Mouse (Mus musculus) liver, adult 2 months (tissue): Measurements from ENCODE around the gene Hid1. TPM values are rescaled to one million over a fixed set of nuclear protein-coding genes. Genes with fewer than 3 reads are reported as not detected.

Experiments used
- DNase-seq: peaks from one replicate; pipeline ENCODE4 v3.0.0-alpha.2; 2011; ENCODE audit warnings: low read depth, low spot score; ENCODE audit errors: extremely low read depth
- H3K27ac ChIP-seq: fragments of 200-500 bp; replicated peaks from 2 replicates; pipeline ENCODE4 v1.5.1; 2012; ENCODE audit warnings: low read depth, mild to moderate bottlenecking, control low read depth, inconsistent platforms, low read length; ENCODE audit not compliant: insufficient read depth
- H3K27me3 ChIP-seq: fragments of 200-500 bp; 2 replicates; pipeline ENCODE4 v1.6.1; 2012; ENCODE audit warnings: mild to moderate bottlenecking, moderate library complexity, low read length, inconsistent platforms; ENCODE audit not compliant: control insufficient read depth, insufficient read depth
- H3K36me3 ChIP-seq: fragments of 200-500 bp; 2 replicates; pipeline ENCODE4 v1.6.1; 2012; ENCODE audit warnings: low read length, inconsistent platforms; ENCODE audit not compliant: control insufficient read depth, insufficient read depth
- H3K4me1 ChIP-seq: fragments of 200-500 bp; 2 replicates; pipeline ENCODE4 v1.6.1; 2011; ENCODE audit warnings: low read length; ENCODE audit not compliant: control insufficient read depth, insufficient read depth
- H3K4me3 ChIP-seq: fragments of 200-500 bp; 2 replicates; pipeline ENCODE4 v1.5.1; 2011; ENCODE audit warnings: low read depth, mild to moderate bottlenecking, control low read depth, low read length, moderate library complexity; ENCODE audit not compliant: insufficient read depth
- H3K79me2 ChIP-seq: fragments of 200-500 bp; 2 replicates; pipeline ENCODE4 v1.6.1; 2012; ENCODE audit warnings: inconsistent platforms, mild to moderate bottlenecking, low read length, moderate library complexity; ENCODE audit not compliant: control insufficient read depth, insufficient read depth
- H3K9ac ChIP-seq: fragments of 200-500 bp; 2 replicates; pipeline ENCODE4 v1.6.1; 2012; ENCODE audit warnings: low read depth, mild to moderate bottlenecking, control low read depth, inconsistent platforms, low read length
- CTCF ChIP-seq: fragments of 200-500 bp; IDR thresholded peaks from 2 replicates; pipeline ENCODE4 v1.5.1; 2011; ENCODE audit warnings: low read depth, low read length, control low read depth
- POLR2A ChIP-seq: fragments of 200-500 bp; IDR thresholded peaks from 2 replicates; pipeline ENCODE4 v1.6.1; 2011; ENCODE audit warnings: low read length, control low read depth; ENCODE audit not compliant: insufficient read depth; ENCODE audit errors: extremely low read depth
- WGBS: fragments of 180-500 bp; shearing (Covaris S2); methylation state at CpG from one replicate; pipeline ENCODE4 v1.1.7; 2018; 5-methylcytosine and 5-hydroxymethylcytosine counted together
- polyA plus RNA-seq: library from polyadenylated mRNA; depleted of rRNA; stranded (reverse); fragments of >200 nt; gene quantifications from 2 replicates; pipeline ENCODE4 v1.2.3, GENCODE M21; 2012
- total RNA-seq: library from RNA; depleted of rRNA; stranded (reverse); fragments of >200 nt; gene quantifications from 2 replicates; pipeline ENCODE4 v1.2.3, GENCODE M21; 2014

Hid1 gene
- total and polyA plus RNA-seq, 2 experiments = 0.55 to 3.1 TPM

- H3K27me3 ChIP-seq = peaks cover 4% of the 10 kb centered on the region
- peak overlapping the region; percentile 61 for H3K4me3 ChIP-seq
- H3K9ac ChIP-seq = peak overlapping the region; percentile 64
- H3K36me3 ChIP-seq = no peaks in the 10 kb centered on the region
- WGBS = 11% methylated on average over 28 of the region's 28 CpGs
- TF ChIP-seq POLR2A = no peak
- TF ChIP-seq CTCF = no peak
- H3K4me1 ChIP-seq = peaks cover 2% of the 10 kb centered on the region; the same call in 1 of the 2 replicates
- no peak for DNase-seq
- H3K79me2 ChIP-seq = no peaks in the 10 kb centered on the region
- no peak overlapping the region; the same call in 1 of the 2 replicates for H3K27ac ChIP-seq
These were observed 706 bp downstream of the Hid1 start for GRCm38 (mm10) chr11:115366706-115367394.

GRCm38 (mm10) chr11:115366039-115366705, 1.4 kb downstream of the Hid1 start:
- H3K36me3 ChIP-seq = no peaks in the 10 kb centered on the region
- 69% methylated on average over 7 of the region's 7 CpGs for WGBS
- peaks cover 4% of the 10 kb centered on the region for H3K27me3 ChIP-seq
- H3K4me1 ChIP-seq = peaks cover 2% of the 10 kb centered on the region; the same call in 1 of the 2 replicates
- H3K9ac ChIP-seq = no peak overlapping the region
- TF ChIP-seq CTCF (no peak), POLR2A (no peak)
- no peak overlapping the region for H3K4me3 ChIP-seq
- no peaks in the 10 kb centered on the region for H3K79me2 ChIP-seq
- no peak overlapping the region; the same call in 1 of the 2 replicates for H3K27ac ChIP-seq
- DNase-seq = no peak

GRCm38 (mm10) chr11:115364136-115364535, 3.4 kb downstream of the Hid1 start:
- Histone ChIP-seq H3K36me3 (no peaks in the 10 kb centered on the region), H3K9ac (no peak overlapping the region), H3K27ac (no peak overlapping the region), H3K4me1 (peaks cover 2% of the 10 kb centered on the region; the same call in 1 of the 2 replicates), H3K4me3 (no peak overlapping the region), H3K79me2 (no peaks in the 10 kb centered on the region), H3K27me3 (peaks cover 4% of the 10 kb centered on the region)
- TF ChIP-seq POLR2A (no peak), CTCF (no peak)
- WGBS = 85% methylated on average over 3 of the region's 3 CpGs
- no peak for DNase-seq

GRCm38 (mm10) chr11:115359726-115360125, 7.8 kb downstream of the Hid1 start:
- no peaks in the 10 kb centered on the region for H3K4me1 ChIP-seq
- H3K79me2 ChIP-seq = no peaks in the 10 kb centered on the region
- no peaks in the 10 kb centered on the region for H3K36me3 ChIP-seq
- H3K9ac ChIP-seq = no peak overlapping the region
- H3K27me3 ChIP-seq = no peaks in the 10 kb centered on the region
- H3K4me3 ChIP-seq = no peak overlapping the region
- no peak for DNase-seq
- TF ChIP-seq POLR2A (no peak), CTCF (no peak; the same call in 1 of the 2 replicates)
- 78% methylated on average over 6 of the region's 6 CpGs for WGBS
- H3K27ac ChIP-seq = no peak overlapping the region

GRCm38 (mm10) chr11:115359293-115359692, 8.3 kb downstream of the Hid1 start:
- Histone ChIP-seq H3K27ac (no peak overlapping the region), H3K9ac (no peak overlapping the region), H3K27me3 (no peaks in the 10 kb centered on the region), H3K4me3 (no peak overlapping the region), H3K4me1 (no peaks in the 10 kb centered on the region), H3K36me3 (no peaks in the 10 kb centered on the region), H3K79me2 (no peaks in the 10 kb centered on the region)
- TF ChIP-seq CTCF (no peak), POLR2A (no peak)
- 74% methylated on average over 3 of the region's 3 CpGs for WGBS
- no peak for DNase-seq

GRCm38 (mm10) chr11:115358468-115358867, 9.1 kb downstream of the Hid1 start:
- WGBS = 20% methylated on average over 5 of the region's 5 CpGs
- peak; percentile 57 for DNase-seq
- Histone ChIP-seq H3K79me2 (no peaks in the 10 kb centered on the region), H3K27ac (no peak overlapping the region), H3K27me3 (no peaks in the 10 kb centered on the region), H3K36me3 (no peaks in the 10 kb centered on the region), H3K4me1 (no peaks in the 10 kb centered on the region), H3K4me3 (no peak overlapping the region), H3K9ac (no peak overlapping the region)
- TF ChIP-seq CTCF (no peak; the same call in 1 of the 2 replicates), POLR2A (no peak)
